Mouse (Mus musculus) stomach, postnatal 0 days (tissue): ENCODE measurements at regions not wholly inside any gene's neighbourhood (a gene's known extent, or its start where the extent isn't known, plus 50 kb on each side); places are given as distances from the start of the nearest gene placed in this dataset.

Source experiments
- CTCF ChIP-seq: IDR thresholded peaks from 2 replicates; pipeline ENCODE4 v1.5.1; 2016; ENCODE audit warnings: antibody characterized with exemption, low read depth, mild to moderate bottlenecking, moderate library complexity
- EP300 ChIP-seq: optimal IDR thresholded peaks from 2 replicates; pipeline ENCODE3; 2016; ENCODE audit warnings: antibody characterized with exemption

- no peak for TF ChIP-seq CTCF
- TF ChIP-seq EP300: no peak
Observed at GRCm38 (mm10) chr12:99639847-99640213, 76.4 kb upstream of the Foxn3 start.
